Mouse (Mus musculus) gonadal fat pad, adult 2 months (tissue): ENCODE results near the gene Dchs2. TPM values are rescaled to one million over a fixed set of nuclear protein-coding genes. Genes with fewer than 3 reads are reported as not detected.

Experiments used
- DNase-seq: peaks from one replicate; pipeline ENCODE4 v3.0.0-alpha.2; 2012; ENCODE audit warnings: low read depth
- polyA plus RNA-seq: library from polyadenylated mRNA; depleted of rRNA; stranded (reverse); fragments of >200 nt; gene quantifications from 2 replicates; pipeline ENCODE4 v1.2.3, GENCODE M21; 2012

Dchs2 gene
- polyA plus RNA-seq, 1 experiment: 0.38 TPM

GRCm38 (mm10) chr3:83251899-83252298 is 124.2 kb downstream of the Dchs2 start:
- DNase-seq: no peak

DNA sequence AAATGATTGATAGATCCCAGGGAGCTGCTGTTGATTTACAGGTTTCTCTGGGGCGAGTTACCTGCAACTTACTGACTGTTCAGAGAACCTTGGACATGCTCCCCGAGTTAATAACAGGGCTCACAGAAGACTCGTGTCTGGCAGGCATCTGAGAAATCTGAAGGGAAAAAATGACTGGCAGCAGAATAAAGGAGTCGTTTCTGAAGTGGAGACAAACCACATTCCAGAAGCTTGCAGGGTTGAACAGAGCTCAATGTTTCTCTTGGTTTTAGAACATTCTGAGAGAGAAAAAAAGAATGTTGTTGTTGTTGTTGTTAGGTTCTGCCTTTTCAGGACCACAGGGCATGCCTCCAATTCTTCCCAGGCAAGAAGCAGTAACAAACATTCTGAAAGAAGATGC is 131.7 kb downstream of the Dchs2 start:
- DNase-seq: no peak

GRCm38 (mm10) chr3:83266009-83266408 is 138.3 kb downstream of the Dchs2 start:
- DNase-seq: no peak

DNA sequence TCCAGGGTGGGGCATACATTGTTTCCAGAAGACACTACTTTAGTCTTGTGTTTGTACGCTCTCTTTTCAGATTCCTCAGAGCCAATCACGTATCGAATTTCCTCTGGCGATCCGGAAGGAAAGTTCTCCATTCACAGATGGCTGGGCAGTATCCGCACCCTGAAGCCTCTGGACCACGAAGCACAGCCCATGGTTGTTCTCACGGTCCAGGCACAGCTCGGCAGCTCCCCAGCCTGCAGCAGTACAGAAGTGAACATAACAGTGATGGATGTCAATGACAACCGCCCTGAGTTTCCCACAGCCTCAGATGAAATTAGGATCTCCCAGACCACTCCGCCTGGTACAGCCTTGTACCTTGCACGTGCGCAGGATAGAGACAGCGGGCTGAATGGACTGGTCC is 142.5 kb downstream of the Dchs2 start:
- DNase-seq: no peak

- DNase-seq: no peak
These were observed 143.2 kb downstream of the Dchs2 start for GRCm38 (mm10) chr3:83270982-83271381.

- no peak for DNase-seq
These were observed 146.0 kb downstream of the Dchs2 start for GRCm38 (mm10) chr3:83273555-83274244.

GRCm38 (mm10) chr3:83275703-83276102 is 148.0 kb downstream of the Dchs2 start:
- DNase-seq: no peak

DNA sequence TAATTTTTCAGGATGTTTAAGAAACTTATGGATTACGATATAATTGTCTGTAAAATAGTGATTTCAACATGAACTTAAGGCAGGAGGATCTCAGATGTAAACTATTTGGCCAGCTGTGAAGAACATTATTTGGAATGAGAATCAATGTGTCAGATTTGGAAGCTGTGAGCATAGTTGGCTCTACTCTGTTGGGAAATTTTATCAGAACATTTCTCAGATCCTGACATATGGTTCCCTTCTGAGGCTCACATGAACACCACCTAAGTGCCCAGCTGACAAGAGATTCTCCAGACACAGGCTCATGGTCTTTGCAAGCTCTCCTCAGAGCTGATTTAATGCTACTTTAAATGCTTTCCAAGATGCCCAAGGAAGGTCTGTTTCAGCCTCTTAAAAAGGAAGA is 156.1 kb downstream of the Dchs2 start:
- no peak for DNase-seq

- no peak for DNase-seq
These were observed 159.2 kb downstream of the Dchs2 start for GRCm38 (mm10) chr3:83286975-83287405.

DNA sequence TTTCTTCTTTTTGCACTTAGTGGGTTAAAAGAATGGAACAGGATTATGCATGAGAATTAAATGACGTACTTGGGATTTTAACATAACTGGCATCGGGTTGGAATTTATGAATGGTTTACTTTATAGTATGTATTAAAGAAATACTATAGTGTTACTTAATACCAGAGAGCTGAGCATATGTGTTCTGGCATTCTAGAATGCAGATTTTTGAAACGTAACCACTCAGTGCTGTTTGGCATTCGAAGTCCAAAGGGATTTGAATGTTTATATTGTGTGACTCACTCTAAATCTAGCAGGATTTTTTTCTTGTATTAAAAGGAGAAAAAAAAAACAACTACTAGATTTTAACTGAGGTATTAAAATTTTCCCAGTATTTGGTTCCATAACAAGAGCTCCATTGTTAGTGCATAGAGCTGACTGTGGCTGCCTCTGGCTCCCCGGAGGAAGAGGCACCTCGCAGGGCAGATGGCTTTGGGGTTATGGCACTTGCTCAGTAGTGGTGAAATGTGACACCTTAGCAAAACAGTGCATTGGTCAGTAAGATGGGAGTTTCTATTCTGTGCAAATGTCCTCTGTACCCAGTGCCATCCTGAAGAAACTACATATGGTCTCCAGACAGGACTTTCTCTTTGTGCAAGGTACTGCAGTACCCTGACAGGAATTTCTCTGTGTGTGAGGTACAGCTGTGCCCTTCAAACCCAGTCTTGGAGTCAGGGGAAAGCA is 160.5 kb downstream of the Dchs2 start:
- no peak for DNase-seq

- DNase-seq: no peak
These were observed 162.7 kb downstream of the Dchs2 start for GRCm38 (mm10) chr3:83290482-83290881.

- no peak for DNase-seq
These were observed 163.2 kb downstream of the Dchs2 start for GRCm38 (mm10) chr3:83290953-83291352.

DNA sequence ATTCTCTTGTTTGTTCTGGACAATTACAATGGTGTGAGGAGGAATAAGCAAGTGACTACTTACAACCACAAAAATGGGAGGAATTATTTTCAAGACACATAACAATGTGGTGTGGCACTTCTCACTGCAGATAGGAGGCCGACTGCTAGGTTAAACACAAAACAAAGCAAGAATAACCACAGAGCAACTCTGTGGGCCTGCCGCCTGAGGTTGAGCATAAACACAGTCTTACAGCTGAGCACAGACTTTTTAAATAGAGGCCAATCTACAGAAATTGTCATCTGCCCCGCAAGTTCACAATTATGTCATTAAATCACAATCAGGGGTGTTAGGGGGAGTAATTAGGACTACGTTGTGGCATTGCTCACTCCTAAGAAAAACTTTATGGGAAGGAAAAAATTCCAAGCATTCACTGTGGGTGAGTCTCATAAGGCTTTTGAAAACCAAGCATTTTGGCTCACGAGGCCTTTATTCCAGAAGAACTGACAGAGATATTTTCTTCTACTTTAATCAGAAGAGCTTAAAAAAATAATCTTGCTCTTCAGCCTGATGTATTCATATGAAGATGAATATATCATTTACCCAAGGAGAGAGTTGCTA is 172.1 kb downstream of the Dchs2 start:
- no peak for DNase-seq

DNA sequence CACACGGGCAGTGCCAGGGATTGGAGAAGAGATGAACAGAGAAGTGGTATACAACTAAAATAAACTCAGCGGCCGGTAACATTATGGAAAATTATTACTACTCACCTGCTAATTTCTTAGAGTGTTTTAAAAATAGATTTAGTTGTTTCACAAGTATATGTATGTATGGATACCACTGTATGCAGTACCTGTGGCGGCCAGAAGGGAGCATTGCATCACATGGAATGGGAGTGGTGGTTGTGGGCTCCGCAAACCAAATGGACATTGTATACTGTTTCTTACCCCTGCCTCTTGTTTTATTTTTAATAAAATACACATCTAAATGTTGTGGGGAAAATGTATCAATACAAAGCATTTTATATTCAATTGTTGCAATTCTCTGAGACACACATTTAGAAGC is 176.1 kb downstream of the Dchs2 start:
- DNase-seq: no peak

- DNase-seq: no peak
These were observed 218.2 kb downstream of the Dchs2 start for GRCm38 (mm10) chr3:83345928-83346327.

- DNase-seq: no peak
These were observed 240.8 kb downstream of the Dchs2 start for GRCm38 (mm10) chr3:83368500-83369068.

DNA sequence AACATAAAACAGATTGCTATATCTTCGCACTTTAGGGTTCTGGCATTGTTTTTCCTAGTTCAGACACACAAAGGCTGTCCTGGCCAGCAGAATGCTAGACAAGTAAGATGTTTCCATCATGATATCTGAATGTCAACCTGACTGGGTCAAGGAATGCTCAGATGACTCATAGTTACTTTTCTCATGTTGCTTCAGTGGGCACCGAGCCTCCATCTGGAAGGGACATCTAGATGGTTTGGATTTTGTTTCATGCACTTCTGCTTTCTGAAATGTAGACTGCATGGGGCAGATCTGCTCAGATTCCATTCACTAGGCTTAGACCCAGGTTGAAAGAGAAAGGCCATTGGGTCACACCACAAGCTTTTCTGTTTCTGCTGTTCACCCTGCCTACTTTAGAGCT is 242.1 kb downstream of the Dchs2 start:
- no peak for DNase-seq

DNA sequence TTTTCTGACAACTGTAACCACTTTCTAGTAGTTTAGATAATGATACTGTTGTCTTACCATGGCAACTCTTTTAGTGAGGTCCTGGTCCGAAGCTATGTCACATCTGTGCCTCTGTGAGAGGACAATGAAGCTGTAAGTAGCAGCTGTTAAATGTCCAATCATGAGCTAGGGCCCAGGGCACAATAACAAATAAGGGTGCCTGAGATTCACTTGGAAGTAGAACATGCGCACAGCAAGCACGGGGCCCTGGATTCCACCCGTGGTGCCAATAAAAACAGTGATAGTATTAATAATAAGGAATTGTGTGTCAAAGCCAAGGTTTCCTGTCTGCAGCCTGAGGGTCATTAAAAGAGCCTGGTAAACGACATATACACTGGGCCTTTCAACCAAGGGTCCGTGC is 246.6 kb downstream of the Dchs2 start:
- DNase-seq: no peak

GRCm38 (mm10) chr3:83376834-83377233 is 249.1 kb downstream of the Dchs2 start:
- no peak for DNase-seq
